Comparison of ENCODE assay signal across 21 mouse cellular contexts in the genomic region with DNA sequence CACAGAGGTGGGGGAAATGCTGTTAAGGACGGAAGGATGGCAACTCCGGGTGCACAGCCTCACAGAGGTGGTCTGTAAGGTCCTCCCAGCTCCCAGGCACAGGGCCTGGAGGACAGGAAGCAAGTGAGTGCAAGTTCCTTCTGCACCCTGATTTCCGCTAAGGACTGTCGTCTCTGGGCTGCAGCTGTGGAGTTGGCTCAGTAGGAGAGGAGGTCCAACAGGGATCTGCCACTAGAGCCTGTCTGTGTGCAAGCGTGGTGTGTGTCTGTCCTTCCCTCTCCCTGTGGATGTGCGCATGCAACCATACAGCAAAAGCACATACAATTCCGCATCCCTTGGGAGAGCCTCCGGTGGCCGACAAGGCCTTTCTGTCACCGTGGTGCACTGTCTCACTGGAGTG. TPM values are rescaled to one million over a fixed set of nuclear protein-coding genes. Genes with fewer than 3 reads are reported as not detected.
DNase-seq lines count a peak whose midpoint lies in the region; ATAC-seq and TF ChIP-seq lines count a peak whose summit lies in the region.
"Had no signal": no experiment of that assay in that cellular context is flagged by ENCODE, and none has a peak within 500 bp of the region (broad histone marks: within the 10 kb centered on the region; RNA-seq: fewer than 3 reads in every experiment).

No protein-coding gene starts in this region.

- no peak for TF ChIP-seq CTCF in intestine, postnatal 0 days (IDR thresholded peaks at IDR 0.05; ENCODE audit: low read depth)
- no peak for TF ChIP-seq CTCF in lung, embryonic 14.5 days (IDR thresholded peaks at IDR 0.05; ENCODE audit: low read depth)
- TF ChIP-seq CTCF in liver, postnatal 0 days (IDR thresholded peaks at IDR 0.05; ENCODE audit: low read depth): no peak

- H3K27me3 ChIP-seq in intestine, postnatal 0 days (replicated peaks; ENCODE audit: control insufficient read depth, insufficient read depth, low read length): no peaks in the 10 kb centered on the region
- H3K27me3 ChIP-seq in intestine, embryonic 16.5 days (replicated peaks; ENCODE audit: control insufficient read depth, insufficient read depth, low read length): no peaks in the 10 kb centered on the region
- no peaks in the 10 kb centered on the region for H3K27me3 ChIP-seq in lung, embryonic 14.5 days (ENCODE audit: insufficient read depth, low read length)
- H3K27me3 ChIP-seq in liver, postnatal 0 days (ENCODE audit: insufficient read depth, low read length): no peaks in the 10 kb centered on the region
- H3K27me3 ChIP-seq: embryonic facial prominence, embryonic 12.5 days; heart, embryonic 15.5 days; midbrain, embryonic 12.5 days; neural tube, embryonic 12.5 days had no signal

- H3K4me2 ChIP-seq in intestine, postnatal 0 days (replicated peaks; ENCODE audit: low read depth): no peak overlapping the region
- H3K4me2 ChIP-seq in intestine, embryonic 16.5 days (ENCODE audit: low read depth, low read length): no peak overlapping the region
- H3K4me2 ChIP-seq in lung, embryonic 14.5 days: no peak overlapping the region
- H3K4me2 ChIP-seq in liver, postnatal 0 days (ENCODE audit: low read depth, low read length): no peak overlapping the region
- H3K4me2 ChIP-seq: embryonic facial prominence, embryonic 12.5 days; heart, embryonic 15.5 days; midbrain, embryonic 12.5 days; neural tube, embryonic 12.5 days had no signal

- ATAC-seq in intestine, postnatal 0 days: no peak
- ATAC-seq in intestine, embryonic 16.5 days: no peak
- ATAC-seq in lung, embryonic 14.5 days (ENCODE audit: insufficient read depth): no peak
- 0 out of 2 replicates have a peak, but pooled peaks have one; percentile 5 for ATAC-seq in granulocyte monocyte progenitor cell, adult 5-6 weeks (replicated peaks; ENCODE audit: poor library complexity, severe bottlenecking)
- no peak for ATAC-seq in liver, postnatal 0 days
- no peak for ATAC-seq in megakaryocyte progenitor cell, adult 5-6 weeks (replicated peaks; ENCODE audit: poor library complexity)
- ATAC-seq: forebrain, embryonic 14.5 days had no signal

- H3K27ac ChIP-seq in intestine, postnatal 0 days (ENCODE audit: low read depth, low read length): peak overlapping the region; percentile 91
- no peak overlapping the region for H3K27ac ChIP-seq in intestine, embryonic 16.5 days (ENCODE audit: low read length)
- 0 out of 2 replicates have a peak overlapping the region, but pooled peaks have one; percentile 4 for H3K27ac ChIP-seq in lung, embryonic 14.5 days (ENCODE audit: low read depth)
- H3K27ac ChIP-seq in liver, postnatal 0 days (ENCODE audit: low read depth): peak overlapping the region; percentile 82; the same call in 1 of the 2 replicates
- H3K27ac ChIP-seq: embryonic facial prominence, embryonic 12.5 days; heart, embryonic 15.5 days; hindbrain, embryonic 10.5 days; left cerebral cortex, adult 2 months; midbrain, embryonic 12.5 days; neural tube, embryonic 12.5 days; stomach, postnatal 0 days had no signal

- H3K4me1 ChIP-seq in intestine, postnatal 0 days (replicated peaks; ENCODE audit: control insufficient read depth, insufficient read depth, low read length): no peaks in the 10 kb centered on the region; the same call in 1 of the 2 replicates
- peaks cover 25% of the 10 kb centered on the region for H3K4me1 ChIP-seq in intestine, embryonic 16.5 days (ENCODE audit: control insufficient read depth, insufficient read depth, low read length)
- H3K4me1 ChIP-seq in lung, embryonic 14.5 days (ENCODE audit: insufficient read depth): peaks cover 13% of the 10 kb centered on the region; the same call in 1 of the 2 replicates
- H3K4me1 ChIP-seq in liver, postnatal 0 days (ENCODE audit: insufficient read depth): peaks cover 29% of the 10 kb centered on the region
- H3K4me1 ChIP-seq: neural tube, embryonic 12.5 days had no signal

- no peak overlapping the region for H3K9ac ChIP-seq in intestine, postnatal 0 days (ENCODE audit: low read depth, low read length)
- no peak overlapping the region for H3K9ac ChIP-seq in intestine, embryonic 16.5 days (ENCODE audit: low read depth, low read length)
- H3K9ac ChIP-seq in lung, embryonic 14.5 days: no peak overlapping the region
- H3K9ac ChIP-seq in liver, postnatal 0 days (replicated peaks): no peak overlapping the region
- H3K9ac ChIP-seq: embryonic facial prominence, embryonic 12.5 days; heart, embryonic 15.5 days; liver, embryonic 14.5 days; midbrain, embryonic 12.5 days; neural tube, embryonic 12.5 days had no signal

- DNase-seq in lung, embryonic 14.5 days: no peak
- DNase-seq in lung, adult 18-20 months: no peak
- no peak for DNase-seq in liver, postnatal 0 days
- DNase-seq: cerebellum, adult 9-11 months; gastrocnemius, postnatal 36 days; kidney, adult 8-10 months; layer of hippocampus, adult 9-11 months; left cerebral cortex, postnatal 4 days had no signal

- no peak overlapping the region for H3K4me3 ChIP-seq in intestine, postnatal 0 days (ENCODE audit: low read depth, low read length)
- H3K4me3 ChIP-seq in intestine, embryonic 16.5 days (ENCODE audit: low read length): no peak overlapping the region
- no peak overlapping the region for H3K4me3 ChIP-seq in lung, embryonic 14.5 days (ENCODE audit: low read depth, low read length)
- no peak overlapping the region for H3K4me3 ChIP-seq in liver, postnatal 0 days (ENCODE audit: low read depth, low read length)
- H3K4me3 ChIP-seq: embryonic facial prominence, embryonic 12.5 days; heart, embryonic 15.5 days; hindbrain, embryonic 10.5 days; left cerebral cortex, adult 2 months; midbrain, embryonic 12.5 days; neural tube, embryonic 12.5 days had no signal

- no peak for TF ChIP-seq EP300 in liver, postnatal 0 days (IDR thresholded peaks at IDR 0.05; ENCODE audit: low read depth)

- H3K9me3 ChIP-seq in intestine, postnatal 0 days (ENCODE audit: control insufficient read depth): no peaks in the 10 kb centered on the region
- no peaks in the 10 kb centered on the region for H3K9me3 ChIP-seq in intestine, embryonic 16.5 days (ENCODE audit: control insufficient read depth, low read length)
- no peaks in the 10 kb centered on the region for H3K9me3 ChIP-seq in lung, embryonic 14.5 days (ENCODE audit: low read depth, low read length)
- no peaks in the 10 kb centered on the region for H3K9me3 ChIP-seq in liver, postnatal 0 days (ENCODE audit: low read length)
- H3K9me3 ChIP-seq: embryonic facial prominence, embryonic 12.5 days; heart, embryonic 15.5 days; hindbrain, embryonic 10.5 days; midbrain, embryonic 12.5 days; neural tube, embryonic 12.5 days had no signal

- 91% methylated on average over 10 of the region's 10 CpGs for WGBS in intestine, postnatal 0 days
- 86% methylated on average over 10 of the region's 10 CpGs for WGBS in intestine, embryonic 16.5 days
- WGBS in lung, embryonic 14.5 days: 79% methylated on average over 10 of the region's 10 CpGs
- 79% methylated on average over 10 of the region's 10 CpGs for WGBS in liver, postnatal 0 days (ENCODE audit: insufficient replicate concordance)

- peaks cover 14% of the 10 kb centered on the region; the same call in 1 of the 2 replicates for H3K36me3 ChIP-seq in intestine, postnatal 0 days (ENCODE audit: control insufficient read depth, insufficient read depth)
- no peaks in the 10 kb centered on the region for H3K36me3 ChIP-seq in intestine, embryonic 16.5 days (ENCODE audit: control insufficient read depth, insufficient read depth, low read length)
- peaks cover 39% of the 10 kb centered on the region for H3K36me3 ChIP-seq in lung, embryonic 14.5 days (ENCODE audit: insufficient read depth)
- peaks cover 6% of the 10 kb centered on the region for H3K36me3 ChIP-seq in liver, postnatal 0 days (replicated peaks; ENCODE audit: insufficient read depth, low read length)

RNA-seq across cellular contexts. Expression of a gene that starts 2.5 kb away (rescaled TPM):
- 24.7 and 27.2 TPM in 2 replicates for polyA plus RNA-seq in intestine, postnatal 0 days (2015; fragmentation: Nextera tagmentation; extraction: Ambion mirVana)
- polyA plus RNA-seq in intestine, embryonic 16.5 days (2015; fragmentation: Nextera tagmentation; extraction: Ambion mirVana): 8.8 and 10.6 TPM in 2 replicates
- 3.8 and 5.1 TPM in 2 replicates for polyA plus RNA-seq in lung, embryonic 14.5 days (2014; fragmentation: Nextera tagmentation; extraction: Ambion mirVana)
- total RNA-seq in granulocyte monocyte progenitor cell, adult 5-6 weeks (2014; fragmentation: Nextera tagmentation): 2.9 TPM in 1 of 2 replicates, not detected in the other
- total RNA-seq in granulocyte monocyte progenitor cell, adult 5-6 weeks (2017): 0.65 and 2.2 TPM in 2 replicates
- 5.4 and 6.0 TPM in 2 replicates for polyA plus RNA-seq in liver, postnatal 0 days (2015; fragmentation: Nextera tagmentation; extraction: Ambion mirVana)
- total RNA-seq in megakaryocyte progenitor cell, adult 5-6 weeks (2015): 0.47 and 0.49 TPM in 2 replicates
- total RNA-seq in megakaryocyte progenitor cell, adult 5-6 weeks (2017): 0.27 and 0.50 TPM in 2 replicates

RNA-seq across cellular contexts. Expression of a gene that starts 9.8 kb away (rescaled TPM):
- 0.16 TPM in 1 of 2 replicates, not detected in the other for polyA plus RNA-seq in intestine, postnatal 0 days (2015; fragmentation: Nextera tagmentation; extraction: Ambion mirVana)
- polyA plus RNA-seq in intestine, embryonic 16.5 days (2015; fragmentation: Nextera tagmentation; extraction: Ambion mirVana): 1.0 and 3.1 TPM in 2 replicates
- not detected in 2 replicates for polyA plus RNA-seq in lung, embryonic 14.5 days (2014; fragmentation: Nextera tagmentation; extraction: Ambion mirVana)
- not detected in 2 replicates for total RNA-seq in granulocyte monocyte progenitor cell, adult 5-6 weeks (2014; fragmentation: Nextera tagmentation)
- total RNA-seq in granulocyte monocyte progenitor cell, adult 5-6 weeks (2017): not detected in 2 replicates
- 631 and 661 TPM in 2 replicates for polyA plus RNA-seq in liver, postnatal 0 days (2015; fragmentation: Nextera tagmentation; extraction: Ambion mirVana)
- total RNA-seq in megakaryocyte progenitor cell, adult 5-6 weeks (2015): not detected in 2 replicates
- total RNA-seq in megakaryocyte progenitor cell, adult 5-6 weeks (2017): not detected in 2 replicates
- total RNA-seq: left cerebral cortex, postnatal 4 days had no signal
- polyA plus RNA-seq: embryonic facial prominence, embryonic 12.5 days; forebrain, embryonic 14.5 days; hindbrain, embryonic 10.5 days; midbrain, embryonic 12.5 days; neural tube, embryonic 12.5 days had no signal

RNA-seq across cellular contexts. Expression of a gene that starts 47.1 kb away (rescaled TPM):
- polyA plus RNA-seq in intestine, postnatal 0 days (2015; fragmentation: Nextera tagmentation; extraction: Ambion mirVana): 3.9 and 4.7 TPM in 2 replicates
- 3.6 and 8.1 TPM in 2 replicates for polyA plus RNA-seq in intestine, embryonic 16.5 days (2015; fragmentation: Nextera tagmentation; extraction: Ambion mirVana)
- 0.31 and 0.71 TPM in 2 replicates for polyA plus RNA-seq in lung, embryonic 14.5 days (2014; fragmentation: Nextera tagmentation; extraction: Ambion mirVana)
- total RNA-seq in granulocyte monocyte progenitor cell, adult 5-6 weeks (2014; fragmentation: Nextera tagmentation): not detected in 2 replicates
- total RNA-seq in granulocyte monocyte progenitor cell, adult 5-6 weeks (2017): not detected in 2 replicates
- polyA plus RNA-seq in liver, postnatal 0 days (2015; fragmentation: Nextera tagmentation; extraction: Ambion mirVana): 1,712 and 1,929 TPM in 2 replicates
- not detected in 2 replicates for total RNA-seq in megakaryocyte progenitor cell, adult 5-6 weeks (2015)
- total RNA-seq in megakaryocyte progenitor cell, adult 5-6 weeks (2017): not detected in 2 replicates

RNA-seq across cellular contexts. Expression of a gene that starts 51.1 kb away (rescaled TPM):
- polyA plus RNA-seq in intestine, postnatal 0 days (2015; fragmentation: Nextera tagmentation; extraction: Ambion mirVana): 17.5 and 18.0 TPM in 2 replicates
- polyA plus RNA-seq in intestine, embryonic 16.5 days (2015; fragmentation: Nextera tagmentation; extraction: Ambion mirVana): 18.6 and 20.6 TPM in 2 replicates
- polyA plus RNA-seq in lung, embryonic 14.5 days (2014; fragmentation: Nextera tagmentation; extraction: Ambion mirVana): 32.2 and 33.7 TPM in 2 replicates
- total RNA-seq in granulocyte monocyte progenitor cell, adult 5-6 weeks (2014; fragmentation: Nextera tagmentation): 7.3 and 11.7 TPM in 2 replicates
- total RNA-seq in granulocyte monocyte progenitor cell, adult 5-6 weeks (2017): 6.3 and 9.1 TPM in 2 replicates
- polyA plus RNA-seq in liver, postnatal 0 days (2015; fragmentation: Nextera tagmentation; extraction: Ambion mirVana): 11.8 and 14.4 TPM in 2 replicates
- total RNA-seq in megakaryocyte progenitor cell, adult 5-6 weeks (2015): 7.1 and 10.9 TPM in 2 replicates
- 6.4 and 9.8 TPM in 2 replicates for total RNA-seq in megakaryocyte progenitor cell, adult 5-6 weeks (2017)

Comparison
In these comparisons a context has a peak if more than half of its experiments do, and no peak if none do; other contexts are left out.
1. RNA of a gene that starts 9.8 kb away (polyA plus RNA-seq): 631 to 661 TPM in liver, postnatal 0 days; 1.0 to 3.1 TPM in intestine, embryonic 16.5 days, 0.16 TPM in intestine, postnatal 0 days and not detected in lung, embryonic 14.5 days; every median in the first group is over 100 times any median in the second.
2. RNA of a gene that starts 47.1 kb away (polyA plus RNA-seq): 1,712 to 1,929 TPM in liver, postnatal 0 days; 3.6 to 8.1 TPM in intestine, embryonic 16.5 days, 3.9 to 4.7 TPM in intestine, postnatal 0 days and 0.31 to 0.71 TPM in lung, embryonic 14.5 days; every median in the first group is over 100 times any median in the second.